In genomic region chr4:128270931-128271330, GRCm38 (mm10) we compare ENCODE assay signal across 11 mouse cellular contexts. TPM values are rescaled to one million over a fixed set of nuclear protein-coding genes. Genes with fewer than 3 reads are reported as not detected.
DNase-seq lines count a peak whose midpoint lies in the region; ATAC-seq and TF ChIP-seq lines count a peak whose summit lies in the region.
"Had no signal": no experiment of that assay in that cellular context is flagged by ENCODE, and none has a peak within 500 bp of the region (broad histone marks: within the 10 kb centered on the region; RNA-seq: fewer than 3 reads in every experiment).

No protein-coding gene starts in this region.

- 0 out of 2 replicates have a peak, but pooled peaks cover 17% of the 10 kb centered on the region for H3K4me1 ChIP-seq in hindbrain, postnatal 0 days (ENCODE audit: insufficient read depth, low read length)
- H3K4me1 ChIP-seq in hindbrain, embryonic 10.5 days (replicated peaks), result peaks cover 5% of the 10 kb centered on the region; the same call in 1 of the 2 replicates
- peaks cover 37% of the 10 kb centered on the region for H3K4me1 ChIP-seq in lung, embryonic 15.5 days
- H3K4me1 ChIP-seq in intestine, embryonic 16.5 days (ENCODE audit: control insufficient read depth, insufficient read depth, low read length), result peaks cover 11% of the 10 kb centered on the region; the same call in 1 of the 2 replicates
- H3K4me1 ChIP-seq: liver, embryonic 15.5 days had no signal

- WGBS in hindbrain, postnatal 0 days, result 31% methylated on average over 19 of the region's 19 CpGs
- 88% methylated on average over 19 of the region's 19 CpGs for whole genome bisulfite sequencing in hindbrain, embryonic 10.5 days
- 26% methylated on average over 19 of the region's 19 CpGs for WGBS in lung, embryonic 15.5 days
- 44% methylated on average over 19 of the region's 19 CpGs for WGBS in intestine, embryonic 16.5 days

- H3K4me3 ChIP-seq in hindbrain, postnatal 0 days (ENCODE audit: low read length), result no peak overlapping the region
- H3K4me3 ChIP-seq in hindbrain, embryonic 10.5 days, result no peak overlapping the region
- H3K4me3 ChIP-seq in lung, embryonic 15.5 days, result no peak overlapping the region
- no peak overlapping the region for H3K4me3 ChIP-seq in intestine, embryonic 16.5 days (ENCODE audit: low read length)
- H3K4me3 ChIP-seq: liver, embryonic 15.5 days had no signal

- H3K27ac ChIP-seq in hindbrain, postnatal 0 days, result no peak overlapping the region
- no peak overlapping the region for H3K27ac ChIP-seq in hindbrain, embryonic 10.5 days
- H3K27ac ChIP-seq in lung, embryonic 15.5 days, result peak overlapping the region; percentile 76
- H3K27ac ChIP-seq in intestine, embryonic 16.5 days (ENCODE audit: low read length), result peak overlapping the region; percentile 46; the same call in 1 of the 2 replicates
- H3K27ac ChIP-seq: liver, embryonic 15.5 days had no signal

- H3K4me2 ChIP-seq in hindbrain, postnatal 0 days (ENCODE audit: low read depth, low read length), result no peak overlapping the region
- H3K4me2 ChIP-seq in lung, embryonic 15.5 days, result no peak overlapping the region
- no peak overlapping the region for H3K4me2 ChIP-seq in intestine, embryonic 16.5 days (ENCODE audit: low read depth, low read length)
- H3K4me2 ChIP-seq: liver, embryonic 15.5 days had no signal

- TF ChIP-seq CTCF in hindbrain, postnatal 0 days (IDR thresholded peaks at IDR 0.05; ENCODE audit: low read depth), result no peak

- no peaks in the 10 kb centered on the region for H3K9me3 ChIP-seq in hindbrain, postnatal 0 days (ENCODE audit: low read length)
- H3K9me3 ChIP-seq in hindbrain, embryonic 10.5 days, result 0 out of 2 replicates have a peak, but pooled peaks cover 3% of the 10 kb centered on the region
- no peaks in the 10 kb centered on the region for H3K9me3 ChIP-seq in lung, embryonic 15.5 days
- H3K9me3 ChIP-seq in intestine, embryonic 16.5 days (ENCODE audit: control insufficient read depth, low read length), result no peaks in the 10 kb centered on the region

- peak; percentile 65 for DNase-seq in hindbrain, postnatal 0 days (ENCODE audit: low spot score)
- no peak for DNase-seq in hindbrain, embryonic 10.5 days (ENCODE audit: low spot score)
- DNase-seq in lung, postnatal 25 days (ENCODE audit: low spot score), result no peak
- peak; percentile 34 for DNase-seq in lung, postnatal 14 days
- DNase-seq: heart, adult 11 months had no signal

- no peak overlapping the region for H3K9ac ChIP-seq in hindbrain, postnatal 0 days (replicated peaks; ENCODE audit: low read length)
- no peak overlapping the region for H3K9ac ChIP-seq in lung, embryonic 15.5 days
- H3K9ac ChIP-seq in intestine, embryonic 16.5 days (ENCODE audit: low read depth, low read length), result no peak overlapping the region
- H3K9ac ChIP-seq: liver, embryonic 15.5 days had no signal

- H3K27me3 ChIP-seq in hindbrain, postnatal 0 days (ENCODE audit: insufficient read depth, low read length), result no peaks in the 10 kb centered on the region
- no peaks in the 10 kb centered on the region for H3K27me3 ChIP-seq in hindbrain, embryonic 10.5 days (ENCODE audit: insufficient read depth, poor library complexity, severe bottlenecking)
- no peaks in the 10 kb centered on the region for H3K27me3 ChIP-seq in lung, embryonic 15.5 days
- H3K27me3 ChIP-seq in intestine, embryonic 16.5 days (replicated peaks; ENCODE audit: control insufficient read depth, insufficient read depth, low read length), result no peaks in the 10 kb centered on the region
- H3K27me3 ChIP-seq: liver, embryonic 15.5 days had no signal

- no peaks in the 10 kb centered on the region for H3K36me3 ChIP-seq in hindbrain, postnatal 0 days (ENCODE audit: insufficient read depth, low read length)
- H3K36me3 ChIP-seq in hindbrain, embryonic 10.5 days, result no peaks in the 10 kb centered on the region
- H3K36me3 ChIP-seq in lung, embryonic 15.5 days, result no peaks in the 10 kb centered on the region
- no peaks in the 10 kb centered on the region for H3K36me3 ChIP-seq in intestine, embryonic 16.5 days (ENCODE audit: control insufficient read depth, insufficient read depth, low read length)
- H3K36me3 ChIP-seq: liver, embryonic 15.5 days had no signal

- ATAC-seq in hindbrain, postnatal 0 days, result no peak
- ATAC-seq in lung, embryonic 15.5 days (ENCODE audit: borderline replicate concordance, extremely low read depth, low FRiP score, low TSS enrichment), result peak; percentile 81; the same call in 1 of the 2 replicates
- peak; percentile 70 for ATAC-seq in intestine, embryonic 16.5 days
- ATAC-seq in granulocyte monocyte progenitor cell, adult 5-6 weeks (replicated peaks; ENCODE audit: poor library complexity, severe bottlenecking), result no peak
- ATAC-seq: hindbrain, embryonic 16.5 days had no signal

RNA-seq across cellular contexts. Expression of gene Hmgb4, which starts 10.2 kb away (rescaled TPM):
- not detected in 2 replicates for total RNA-seq in hindbrain, postnatal 0 days (2014; rRNA removed)
- not detected in 2 replicates for polyA plus RNA-seq in hindbrain, postnatal 0 days (2015; fragmentation: Nextera tagmentation; extraction: Ambion mirVana)
- not detected in 2 replicates for polyA plus RNA-seq in hindbrain, embryonic 10.5 days (2016; fragmentation: Nextera tagmentation; extraction: Ambion mirVana)
- polyA plus RNA-seq in lung, embryonic 15.5 days (2015; fragmentation: Nextera tagmentation; extraction: Ambion mirVana), result not detected in 2 replicates
- not detected in 2 replicates for polyA plus RNA-seq in intestine, embryonic 16.5 days (2015; fragmentation: Nextera tagmentation; extraction: Ambion mirVana)
- not detected in 2 replicates for total RNA-seq in granulocyte monocyte progenitor cell, adult 5-6 weeks (2014; fragmentation: Nextera tagmentation)
- total RNA-seq in granulocyte monocyte progenitor cell, adult 5-6 weeks (2017), result not detected in 2 replicates
- total RNA-seq: common myeloid progenitor, adult 5-6 weeks had no signal
- polyA plus RNA-seq: hindbrain, embryonic 16.5 days; liver, embryonic 15.5 days had no signal

Comparison
In these comparisons a context has a peak if more than half of its experiments do, and no peak if none do; other contexts are left out.
1. DNase-seq: peak in hindbrain, postnatal 0 days (single experiment) and lung, postnatal 14 days (single experiment); none in hindbrain, embryonic 10.5 days (single experiment) and lung, postnatal 25 days (single experiment).
2. ATAC-seq: peak in lung, embryonic 15.5 days (single experiment) and intestine, embryonic 16.5 days (single experiment); none in hindbrain, postnatal 0 days (single experiment) and granulocyte monocyte progenitor cell, adult 5-6 weeks (single experiment).
3. H3K27ac ChIP-seq: peak in lung, embryonic 15.5 days (single experiment) and intestine, embryonic 16.5 days (single experiment); none in hindbrain, postnatal 0 days (single experiment) and hindbrain, embryonic 10.5 days (single experiment).